13 mouse cellular contexts compared by ENCODE assay signal in genomic region chr16:30627586-30628337, GRCm38 (mm10). TPM values are rescaled to one million over a fixed set of nuclear protein-coding genes. Genes with fewer than 3 reads are reported as not detected.
DNase-seq lines count a peak whose midpoint lies in the region; ATAC-seq lines count a peak whose summit lies in the region.
"Had no signal": no experiment of that assay in that cellular context is flagged by ENCODE, and none has a peak within 500 bp of the region (broad histone marks: within the 10 kb centered on the region; RNA-seq: fewer than 3 reads in every experiment).

No protein-coding gene starts in this region.

- peak; percentile 33 for DNase-seq in kidney, postnatal 10 days
- no peak for DNase-seq in kidney, adult 18-20 months
- no peak for DNase-seq in neural tube, embryonic 10.5 days (ENCODE audit: extremely low spot score, low spot score)
- DNase-seq in spleen, adult 18-20 months = no peak
- no peak for DNase-seq in cerebellum, adult 8-10 months
- DNase-seq: cerebellum, postnatal 36 days; liver, embryonic 13.5 days; right cerebral cortex, postnatal 25 days had no signal

- H3K36me3 ChIP-seq in neural tube, embryonic 13.5 days = no peaks in the 10 kb centered on the region
- no peaks in the 10 kb centered on the region for H3K36me3 ChIP-seq in heart, embryonic 11.5 days (ENCODE audit: control insufficient read depth, insufficient read depth, low read length)
- H3K36me3 ChIP-seq: liver, embryonic 13.5 days; midbrain, embryonic 12.5 days; neural tube, embryonic 15.5 days; stomach, embryonic 15.5 days had no signal

- no peaks in the 10 kb centered on the region for H3K9me3 ChIP-seq in neural tube, embryonic 13.5 days
- H3K9me3 ChIP-seq in heart, embryonic 11.5 days (replicated peaks; ENCODE audit: control insufficient read depth, low read length) = no peaks in the 10 kb centered on the region
- H3K9me3 ChIP-seq: liver, embryonic 13.5 days; midbrain, embryonic 12.5 days; neural tube, embryonic 15.5 days; stomach, embryonic 15.5 days had no signal

- 0 out of 2 replicates have a peak, but pooled peaks cover 4% of the 10 kb centered on the region for H3K4me1 ChIP-seq in neural tube, embryonic 13.5 days (replicated peaks)
- 0 out of 2 replicates have a peak, but pooled peaks cover 3% of the 10 kb centered on the region for H3K4me1 ChIP-seq in heart, embryonic 11.5 days (ENCODE audit: control insufficient read depth, insufficient read depth, low read length)
- H3K4me1 ChIP-seq: liver, embryonic 13.5 days; midbrain, embryonic 12.5 days; neural tube, embryonic 15.5 days; stomach, embryonic 15.5 days had no signal

- H3K27me3 ChIP-seq in neural tube, embryonic 13.5 days = no peaks in the 10 kb centered on the region
- no peaks in the 10 kb centered on the region for H3K27me3 ChIP-seq in heart, embryonic 11.5 days (ENCODE audit: control insufficient read depth, insufficient read depth, low read length)
- H3K27me3 ChIP-seq: liver, embryonic 13.5 days; midbrain, embryonic 12.5 days; neural tube, embryonic 15.5 days; stomach, embryonic 15.5 days had no signal

- no peak overlapping the region for H3K4me3 ChIP-seq in neural tube, embryonic 13.5 days
- no peak overlapping the region for H3K4me3 ChIP-seq in heart, embryonic 11.5 days (ENCODE audit: low read depth, low read length)
- H3K4me3 ChIP-seq: liver, embryonic 13.5 days; midbrain, embryonic 12.5 days; neural tube, embryonic 15.5 days; stomach, embryonic 15.5 days had no signal

- 0 out of 2 replicates have a peak overlapping the region, but pooled peaks have one; percentile 19 for H3K27ac ChIP-seq in neural tube, embryonic 13.5 days (replicated peaks)
- peak overlapping the region; percentile 43; the same call in 1 of the 2 replicates for H3K27ac ChIP-seq in heart, embryonic 11.5 days (ENCODE audit: low read depth, low read length)
- H3K27ac ChIP-seq: liver, embryonic 13.5 days; midbrain, embryonic 12.5 days; neural tube, embryonic 15.5 days; stomach, embryonic 15.5 days had no signal

- WGBS in neural tube, embryonic 13.5 days = 70% methylated on average over 11 of the region's 11 CpGs
- 54% methylated on average over 11 of the region's 11 CpGs for WGBS in heart, embryonic 11.5 days (ENCODE audit: insufficient replicate concordance)

- no peak overlapping the region for H3K9ac ChIP-seq in neural tube, embryonic 13.5 days
- H3K9ac ChIP-seq in heart, embryonic 11.5 days (ENCODE audit: low read depth, low read length) = no peak overlapping the region
- H3K9ac ChIP-seq: liver, embryonic 13.5 days; midbrain, embryonic 12.5 days; neural tube, embryonic 15.5 days; stomach, embryonic 15.5 days had no signal

- no peak overlapping the region for H3K4me2 ChIP-seq in neural tube, embryonic 13.5 days
- H3K4me2 ChIP-seq in heart, embryonic 11.5 days = no peak overlapping the region
- H3K4me2 ChIP-seq: liver, embryonic 13.5 days; midbrain, embryonic 12.5 days; neural tube, embryonic 15.5 days; stomach, embryonic 15.5 days had no signal

- ATAC-seq in neural tube, embryonic 13.5 days (ENCODE audit: low read depth) = no peak
- no peak for ATAC-seq in heart, embryonic 11.5 days (replicated peaks; ENCODE audit: insufficient number of reproducible peaks, low FRiP score, low TSS enrichment)

RNA-seq across cellular contexts. Expression of gene Fam43a, which starts 28.2 kb away (rescaled TPM):
- 20.2 and 21.4 TPM in 2 replicates for polyA plus RNA-seq in neural tube, embryonic 13.5 days (2015; fragmentation: Nextera tagmentation; extraction: Ambion mirVana)
- polyA plus RNA-seq in heart, embryonic 11.5 days (2014; fragmentation: Nextera tagmentation; extraction: Ambion mirVana) = 5.7 and 6.6 TPM in 2 replicates

RNA-seq across cellular contexts. Expression of gene Lsg1, which starts 40.4 kb away (rescaled TPM):
- polyA plus RNA-seq in neural tube, embryonic 13.5 days (2015; fragmentation: Nextera tagmentation; extraction: Ambion mirVana) = 52.4 and 54.5 TPM in 2 replicates
- polyA plus RNA-seq in heart, embryonic 11.5 days (2014; fragmentation: Nextera tagmentation; extraction: Ambion mirVana) = 47.8 and 51.3 TPM in 2 replicates
